Mouse (Mus musculus) hindbrain, embryonic 16.5 days (tissue): ENCODE measurements around the gene Tmtc1. TPM values are rescaled to one million over a fixed set of nuclear protein-coding genes. Genes with fewer than 3 reads are reported as not detected.
A peak's percentile ranks its signal among the peaks of the same experiment; 100 is the strongest.

Source experiments
- ATAC-seq: fragments of 200-750 bp; cut with Nextera tagmentation; 2 replicates; pipeline ENCODE4 v1.8.0; 2017; ENCODE audit warnings: moderate TSS enrichment, moderate library complexity
- H3K27ac ChIP-seq: fragments of 300-500 bp; sonication (generic); 2 replicates; pipeline ENCODE4 v1.5.1; 2014; ENCODE audit warnings: low read depth, mild to moderate bottlenecking, control low read depth, low read length, moderate library complexity
- H3K27me3 ChIP-seq: fragments of 300-500 bp; sonication (generic); replicated peaks from 2 replicates; pipeline ENCODE4 v1.6.1; 2014; ENCODE audit warnings: low read length; ENCODE audit not compliant: control insufficient read depth, insufficient read depth
- H3K36me3 ChIP-seq: fragments of 300-500 bp; sonication (generic); 2 replicates; pipeline ENCODE4 v1.6.1; 2014; ENCODE audit warnings: mild to moderate bottlenecking, low read length, moderate library complexity, mixed read lengths; ENCODE audit not compliant: control insufficient read depth, insufficient read depth
- H3K4me1 ChIP-seq: fragments of 300-500 bp; sonication (generic); 2 replicates; pipeline ENCODE4 v1.6.1; 2014; ENCODE audit warnings: low read depth, low read length; ENCODE audit not compliant: control insufficient read depth, insufficient read depth
- H3K4me2 ChIP-seq: fragments of 300-500 bp; sonication (generic); 2 replicates; pipeline ENCODE4 v1.6.1; 2014; ENCODE audit warnings: mild to moderate bottlenecking, low read length, control low read depth, moderate library complexity
- H3K4me3 ChIP-seq: fragments of 300-500 bp; sonication (generic); 2 replicates; pipeline ENCODE4 v1.5.1; 2014; ENCODE audit warnings: mild to moderate bottlenecking, low read length, control low read depth, moderate library complexity
- H3K9ac ChIP-seq: fragments of 300-500 bp; sonication (generic); 2 replicates; pipeline ENCODE4 v1.6.1; 2014; ENCODE audit warnings: low read depth, mild to moderate bottlenecking, control low read depth, low read length, moderate library complexity
- H3K9me3 ChIP-seq: fragments of 300-500 bp; sonication (generic); 2 replicates; pipeline ENCODE4 v1.6.1; 2014; ENCODE audit warnings: mild to moderate bottlenecking, low read length, moderate library complexity; ENCODE audit not compliant: control insufficient read depth
- WGBS: fragments of 180-500 bp; shearing (Covaris S2); extraction: QIAGEN DNeasy Blood & Tissue Kit; methylation state at CpG from one replicate; pipeline ENCODE4 v1.1.7; 2014; 5-methylcytosine and 5-hydroxymethylcytosine counted together
- polyA plus RNA-seq: library from polyadenylated mRNA; unstranded; fragments of >200 nt; fragmentation: Nextera tagmentation; extraction: Ambion mirVana; gene quantifications from 2 replicates; pipeline ENCODE4 v1.2.1, GENCODE M21; 2015

The Tmtc1 gene
- polyA plus RNA-seq, 1 experiment from 2014 or later = 2.4 TPM

DNA sequence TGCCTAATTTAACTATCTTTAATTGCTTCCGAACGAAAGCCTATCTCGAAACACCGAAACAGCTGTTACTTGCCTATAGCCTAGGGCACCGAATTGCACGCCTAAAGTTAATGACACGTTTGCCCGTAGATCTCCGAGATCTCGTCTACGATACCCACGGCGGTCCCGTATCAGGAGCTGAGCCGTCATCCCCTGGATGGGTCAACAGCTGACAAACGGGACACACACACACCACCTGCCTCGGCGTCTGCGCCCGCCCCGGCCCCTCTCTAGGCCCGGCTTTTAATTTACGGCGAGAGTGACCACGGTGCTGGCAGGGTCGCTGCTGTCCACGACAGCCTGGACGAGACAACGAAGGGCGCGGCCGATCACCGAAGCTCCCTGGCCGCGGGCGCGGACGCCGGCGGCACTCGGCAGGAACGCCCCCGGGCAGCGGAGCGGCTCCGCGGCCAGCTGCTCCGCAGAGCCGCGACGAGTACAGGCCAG is 232.8 kb downstream of the Tmtc1 start:
- no peak for ATAC-seq
- no peaks in the 10 kb centered on the region for H3K9me3 ChIP-seq
- H3K9ac ChIP-seq = peak overlapping the region; percentile 88
- H3K27me3 ChIP-seq = no peaks in the 10 kb centered on the region
- peak overlapping the region; percentile 86 for H3K27ac ChIP-seq
- no peaks in the 10 kb centered on the region for H3K36me3 ChIP-seq
- peak overlapping the region; percentile 84 for H3K4me2 ChIP-seq
- H3K4me1 ChIP-seq = peaks cover 17% of the 10 kb centered on the region
- WGBS = 1% methylated on average over 50 of the region's 51 CpGs
- H3K4me3 ChIP-seq = peak overlapping the region; percentile 77

DNA sequence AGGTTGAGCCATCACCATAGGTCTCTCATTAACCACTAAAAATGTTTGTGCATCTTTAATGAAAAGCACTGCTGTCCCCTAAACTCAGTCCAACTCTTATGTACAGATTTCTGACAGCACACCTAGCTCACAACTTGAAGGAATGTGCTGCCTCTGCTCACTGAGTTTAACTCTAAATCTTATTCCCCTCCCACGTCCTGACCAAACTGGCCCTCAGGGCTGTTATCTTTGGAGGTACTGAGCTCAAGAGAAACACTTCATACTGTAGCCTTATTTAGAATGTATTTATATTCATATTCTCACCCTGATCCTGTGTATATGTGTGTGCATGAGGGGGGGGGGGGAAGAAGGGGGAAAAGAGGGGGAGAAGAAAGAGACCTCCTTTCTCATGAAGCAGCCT is 236.7 kb downstream of the Tmtc1 start:
- Histone ChIP-seq H3K9ac (no peak overlapping the region), H3K4me2 (no peak overlapping the region), H3K9me3 (no peaks in the 10 kb centered on the region), H3K27me3 (no peaks in the 10 kb centered on the region), H3K4me3 (no peak overlapping the region), H3K27ac (no peak overlapping the region), H3K36me3 (0 out of 2 replicates have a peak, but pooled peaks cover 9% of the 10 kb centered on the region), H3K4me1 (peaks cover 10% of the 10 kb centered on the region)
- 93% methylated on average over 1 of the region's 1 CpGs for WGBS
- no peak for ATAC-seq

DNA sequence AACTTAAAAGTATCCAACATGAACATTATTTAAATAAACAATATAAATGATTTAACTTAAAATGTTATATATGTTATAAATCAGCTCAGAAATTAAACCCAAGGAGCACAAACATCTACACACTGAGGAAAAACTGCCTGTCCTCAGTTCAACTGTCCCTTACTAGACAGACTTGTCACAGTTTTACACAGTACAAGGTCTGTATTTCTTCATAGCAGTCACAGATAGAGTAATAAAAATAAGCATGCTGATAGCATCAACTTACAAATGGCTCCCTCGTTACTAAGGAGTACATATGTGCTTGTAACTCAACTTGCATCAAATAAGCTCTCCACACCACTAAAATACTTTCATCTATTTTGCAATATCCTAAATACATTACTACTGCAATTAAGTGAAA is 239.1 kb downstream of the Tmtc1 start:
- no peaks in the 10 kb centered on the region for H3K9me3 ChIP-seq
- no peak overlapping the region for H3K9ac ChIP-seq
- no peak overlapping the region for H3K4me3 ChIP-seq
- no peak overlapping the region for H3K4me2 ChIP-seq
- H3K4me1 ChIP-seq = peaks cover 1% of the 10 kb centered on the region; the same call in 1 of the 2 replicates
- no peak for ATAC-seq
- 88% methylated on average over 1 of the region's 1 CpGs for WGBS
- H3K36me3 ChIP-seq = peaks cover 15% of the 10 kb centered on the region; the same call in 1 of the 2 replicates
- H3K27ac ChIP-seq = no peak overlapping the region
- no peaks in the 10 kb centered on the region for H3K27me3 ChIP-seq

DNA sequence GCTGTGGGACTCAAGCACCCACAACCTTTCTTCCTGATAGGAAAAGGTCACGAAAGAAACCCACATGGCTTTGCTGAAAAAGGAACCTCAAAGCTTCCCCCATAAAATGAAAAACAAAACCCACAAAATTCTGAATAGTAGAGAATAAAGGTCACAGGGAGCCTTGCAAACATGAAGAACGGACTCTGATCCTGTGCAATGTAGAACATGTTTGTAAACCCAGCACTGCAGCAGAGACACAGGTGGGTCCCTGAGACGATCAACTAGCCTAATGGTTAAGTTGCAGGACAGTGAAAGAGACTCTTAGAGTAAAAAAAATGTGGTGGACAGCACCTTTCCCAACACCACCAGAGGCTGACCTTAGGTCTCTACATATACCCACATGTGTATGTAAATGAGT is 244.5 kb downstream of the Tmtc1 start:
- no peak overlapping the region for H3K4me2 ChIP-seq
- no peak overlapping the region for H3K9ac ChIP-seq
- 94% methylated on average over 3 of the region's 3 CpGs for WGBS
- H3K36me3 ChIP-seq = peaks cover 17% of the 10 kb centered on the region
- no peak overlapping the region for H3K27ac ChIP-seq
- no peak for ATAC-seq
- H3K4me3 ChIP-seq = no peak overlapping the region
- H3K27me3 ChIP-seq = no peaks in the 10 kb centered on the region
- no peaks in the 10 kb centered on the region for H3K9me3 ChIP-seq
- H3K4me1 ChIP-seq = no peaks in the 10 kb centered on the region

DNA sequence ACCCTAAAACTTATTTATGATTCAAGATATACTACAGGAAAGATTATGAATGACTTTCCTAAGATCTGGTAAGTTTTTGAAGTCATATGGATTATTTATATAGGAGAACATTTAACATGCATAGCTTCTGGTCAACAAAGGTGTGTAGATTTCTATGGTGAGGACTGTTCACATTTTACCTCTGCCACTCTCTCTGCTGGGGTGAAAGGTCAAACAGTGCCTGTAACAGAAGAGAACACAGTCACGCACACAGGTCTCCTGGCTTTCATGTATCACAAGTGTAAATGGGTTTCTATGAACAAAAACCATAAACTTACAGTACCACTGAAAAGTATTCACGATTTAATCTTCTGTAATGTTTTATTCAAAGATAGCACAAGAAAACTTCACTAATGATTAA is 245.0 kb downstream of the Tmtc1 start:
- no peak overlapping the region for H3K4me3 ChIP-seq
- WGBS = 94% methylated on average over 2 of the region's 2 CpGs
- ATAC-seq = no peak
- H3K9ac ChIP-seq = no peak overlapping the region
- H3K9me3 ChIP-seq = no peaks in the 10 kb centered on the region
- peaks cover 17% of the 10 kb centered on the region for H3K36me3 ChIP-seq
- H3K27ac ChIP-seq = no peak overlapping the region
- H3K4me2 ChIP-seq = no peak overlapping the region
- no peaks in the 10 kb centered on the region for H3K27me3 ChIP-seq
- H3K4me1 ChIP-seq = no peaks in the 10 kb centered on the region

DNA sequence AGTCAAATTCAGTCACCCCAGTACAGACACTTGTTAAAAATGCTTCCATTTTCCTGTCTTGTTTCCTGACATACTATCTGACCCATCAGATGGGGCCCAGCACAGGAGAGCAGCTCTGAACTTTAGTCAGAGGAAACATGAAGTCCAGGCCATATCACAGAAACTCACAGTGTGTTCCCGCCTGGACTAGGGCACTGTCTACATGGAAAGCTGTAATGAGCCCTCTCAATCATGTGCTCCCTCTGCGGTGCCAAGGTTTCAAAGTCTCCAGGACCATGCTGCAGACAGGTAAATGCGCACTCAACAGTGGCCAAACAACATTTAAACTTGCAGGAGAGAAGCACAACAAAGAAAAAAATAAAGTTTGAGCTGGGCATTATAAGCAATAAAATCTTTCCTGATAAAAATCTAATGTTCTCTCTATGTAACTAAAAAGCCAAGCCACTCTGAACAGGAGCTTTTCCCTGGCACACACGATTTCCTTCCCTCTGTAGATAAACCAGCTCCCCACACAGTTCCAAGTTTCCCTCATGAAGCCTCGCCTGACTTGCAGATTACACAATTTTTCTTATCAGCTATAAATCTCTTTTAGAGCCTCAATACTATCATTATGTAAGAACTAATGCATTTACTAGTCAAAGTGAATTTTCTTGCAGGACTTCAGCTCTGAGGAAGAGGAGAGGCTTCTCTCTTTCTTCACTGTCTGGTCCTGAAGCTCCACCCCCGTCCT is 250.1 kb downstream of the Tmtc1 start:
- H3K4me2 ChIP-seq = no peak overlapping the region
- no peak for ATAC-seq
- H3K27ac ChIP-seq = no peak overlapping the region
- WGBS = 92% methylated on average over 6 of the region's 6 CpGs
- no peaks in the 10 kb centered on the region for H3K27me3 ChIP-seq
- no peaks in the 10 kb centered on the region for H3K4me1 ChIP-seq
- H3K9ac ChIP-seq = no peak overlapping the region
- peaks cover 12% of the 10 kb centered on the region for H3K36me3 ChIP-seq
- H3K4me3 ChIP-seq = no peak overlapping the region
- no peaks in the 10 kb centered on the region for H3K9me3 ChIP-seq

DNA sequence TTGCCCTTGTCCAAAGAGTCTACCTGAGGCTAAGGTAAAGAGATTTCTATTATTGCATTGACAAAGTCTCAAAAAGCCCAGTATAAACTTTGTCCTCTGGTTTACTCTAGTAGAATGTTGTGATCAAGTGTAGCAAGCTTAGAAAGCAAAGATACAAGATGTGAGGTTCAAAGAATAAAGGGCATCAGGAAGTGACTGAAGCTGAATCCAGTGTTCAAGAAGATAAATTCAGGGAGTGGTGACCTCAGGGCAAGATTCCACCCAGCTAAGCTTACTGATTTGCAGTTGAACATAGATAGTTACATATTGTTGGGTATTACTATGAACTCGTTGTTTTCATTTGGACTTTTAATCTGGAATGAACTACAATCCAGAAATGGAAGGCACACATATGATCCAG is 258.5 kb downstream of the Tmtc1 start:
- Histone ChIP-seq H3K27ac (no peak overlapping the region), H3K4me2 (no peak overlapping the region), H3K4me3 (no peak overlapping the region), H3K27me3 (no peaks in the 10 kb centered on the region), H3K4me1 (no peaks in the 10 kb centered on the region), H3K9me3 (no peaks in the 10 kb centered on the region), H3K9ac (no peak overlapping the region), H3K36me3 (peaks cover 35% of the 10 kb centered on the region)
- 95% methylated on average over 1 of the region's 1 CpGs for WGBS
- no peak for ATAC-seq

Other genes starting within 250 kb of the Tmtc1 start
- gene Ergic2, start 232.0 kb downstream of the Tmtc1 start, polyA plus RNA-seq = 201 and 235 TPM in 2 replicates